Mouse (Mus musculus): Measurements from ENCODE around the gene Nhp2. TPM values are rescaled to one million over a fixed set of nuclear protein-coding genes. Genes with fewer than 3 reads are reported as not detected.

Gene Nhp2
- total and polyA plus RNA-seq, 3 experiments = 649 to 6,489 (median 739) TPM

DNA sequence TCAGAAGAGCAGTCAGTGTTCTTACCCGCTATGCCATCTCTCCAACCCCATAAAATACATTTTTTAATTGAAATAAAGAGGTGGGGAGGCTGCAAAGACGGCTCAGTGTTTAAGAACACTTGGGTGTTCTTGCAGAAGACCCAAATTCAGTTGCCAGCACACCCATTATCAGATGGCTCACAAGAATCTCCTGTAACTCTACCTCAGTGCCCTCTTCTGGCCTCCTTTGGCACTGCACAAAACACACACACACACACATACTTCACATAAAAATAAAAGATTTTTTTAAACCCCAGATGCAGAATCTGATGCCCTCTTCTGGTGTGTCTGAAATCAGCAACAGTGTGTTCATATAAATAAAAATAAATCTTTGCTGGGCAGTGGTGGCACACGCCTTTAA is 30.7 kb upstream of the Nhp2 start:
- TF ChIP-seq ZNF384 (IDR thresholded peaks at IDR 0.05; ENCODE audit: low read depth, low read length) (peak; percentile 26; the same call in 1 of the 2 replicates), GATA1 (IDR thresholded peaks at IDR 0.05; ENCODE audit: low read depth, low read length) (peak; percentile 78), TBP (IDR thresholded peaks at IDR 0.05; ENCODE audit: low read depth, low read length) (0 out of 2 replicates have a peak, but pooled peaks have one; percentile 32), USF1 (IDR thresholded peaks at IDR 0.05; ENCODE audit: low read depth, low read length) (no peak), SMC3 (IDR thresholded peaks at IDR 0.05; ENCODE audit: low read depth, low read length) (peak; percentile 20; the same call in 1 of the 2 replicates), CTCF (IDR thresholded peaks at IDR 0.05 in 2 of 3, conservative IDR thresholded peaks at IDR 0.05 in 1 of 3; ENCODE audit: control insufficient read depth in 1 of 3, insufficient read depth in 1 of 3, low read depth in 2 of 3, low read length in 3 of 3, poor library complexity in 1 of 3, severe bottlenecking in 1 of 3) (peak in 2 of 3 experiments; percentile 36 to 43; a peak in 4 of 6 replicates)
- peaks cover 21% of the 10 kb centered on the region for H3K79me2 ChIP-seq (ENCODE audit: control insufficient read depth, insufficient read depth, low read length, poor library complexity)
- no peak overlapping the region for H3K9ac ChIP-seq (ENCODE audit: control insufficient read depth, low read depth, low read length, poor library complexity, severe bottlenecking)
- no peaks in the 10 kb centered on the region; a peak in 1 of 4 replicates for H3K4me1 ChIP-seq (ENCODE audit: control insufficient read depth in 1 of 2, insufficient read depth in 2 of 2, low read length in 2 of 2)
- H3K36me3 ChIP-seq (ENCODE audit: control insufficient read depth in 1 of 2, insufficient read depth in 2 of 2, low read length in 2 of 2) = peaks cover 4 to 43% of the 10 kb centered on the region in 2 experiments
- no peak overlapping the region for H3K4me3 ChIP-seq (ENCODE audit: control insufficient read depth in 1 of 2, insufficient read depth in 1 of 2, low read depth in 2 of 2, low read length in 2 of 2)
- DNase-seq (ENCODE audit: low read depth, low spot score) = peak; percentile 73
- H3K27me3 ChIP-seq (ENCODE audit: control insufficient read depth in 1 of 2, insufficient read depth in 2 of 2, low read length in 2 of 2) = no peaks in the 10 kb centered on the region
- no peaks in the 10 kb centered on the region for H3K9me3 ChIP-seq (replicated peaks; ENCODE audit: insufficient read depth, low read length)
- no peak overlapping the region for H3K27ac ChIP-seq (ENCODE audit: control insufficient read depth, low read depth, low read length)

GRCm38 (mm10) chr11:51590002-51590401 is 29.5 kb upstream of the Nhp2 start:
- no peaks in the 10 kb centered on the region; a peak in 1 of 4 replicates for H3K4me1 ChIP-seq (ENCODE audit: control insufficient read depth in 1 of 2, insufficient read depth in 2 of 2, low read length in 2 of 2)
- peaks cover 5 to 46% of the 10 kb centered on the region in 2 experiments for H3K36me3 ChIP-seq (ENCODE audit: control insufficient read depth in 1 of 2, insufficient read depth in 2 of 2, low read length in 2 of 2)
- no peak for DNase-seq (ENCODE audit: low read depth, low spot score)
- H3K79me2 ChIP-seq (ENCODE audit: control insufficient read depth, insufficient read depth, low read length, poor library complexity) = peaks cover 14% of the 10 kb centered on the region
- H3K9ac ChIP-seq (ENCODE audit: control insufficient read depth, low read depth, low read length, poor library complexity, severe bottlenecking) = no peak overlapping the region
- TF ChIP-seq MAX (IDR thresholded peaks at IDR 0.05; ENCODE audit: low read length) (no peak), ZMIZ1 (IDR thresholded peaks at IDR 0.05; ENCODE audit: low read depth, low read length) (peak; percentile 72), ELF1 (IDR thresholded peaks at IDR 0.05; ENCODE audit: low read depth, low read length) (no peak), POLR2AphosphoS2 (IDR thresholded peaks at IDR 0.05; ENCODE audit: low read length) (peak; percentile 27; the same call in 1 of the 2 replicates), SIN3A (IDR thresholded peaks at IDR 0.05; ENCODE audit: low read length) (no peak), ZNF384 (IDR thresholded peaks at IDR 0.05; ENCODE audit: low read depth, low read length) (peak; percentile 68), MXI1 (IDR thresholded peaks at IDR 0.05; ENCODE audit: low read depth, low read length) (no peak)
- H3K27ac ChIP-seq (ENCODE audit: control insufficient read depth, low read depth, low read length) = no peak overlapping the region
- no peaks in the 10 kb centered on the region for H3K27me3 ChIP-seq (ENCODE audit: control insufficient read depth in 1 of 2, insufficient read depth in 2 of 2, low read length in 2 of 2)
- no peak overlapping the region for H3K4me3 ChIP-seq (ENCODE audit: control insufficient read depth in 1 of 2, insufficient read depth in 1 of 2, low read depth in 2 of 2, low read length in 2 of 2)
- H3K9me3 ChIP-seq (replicated peaks; ENCODE audit: insufficient read depth, low read length) = no peaks in the 10 kb centered on the region

DNA sequence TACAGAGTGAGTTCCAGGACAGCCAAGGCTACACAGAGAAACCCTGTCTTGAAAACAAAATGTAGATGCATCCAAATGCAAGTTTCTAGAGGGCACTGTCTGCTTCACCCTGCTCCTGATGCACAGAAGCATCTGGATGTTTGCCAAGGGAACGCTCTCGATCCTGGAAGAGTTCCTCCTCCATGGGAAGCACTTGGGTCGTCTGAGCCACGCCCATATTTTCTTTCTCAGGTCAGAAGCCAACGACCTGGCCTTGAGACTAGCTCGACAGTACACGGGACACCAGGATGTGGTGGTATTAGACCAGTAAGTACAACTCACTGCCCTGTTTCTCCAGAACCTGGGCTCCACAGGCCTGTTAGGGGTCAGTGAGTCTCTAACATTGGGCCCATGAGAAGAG is 28.4 kb upstream of the Nhp2 start:
- no peak overlapping the region for H3K27ac ChIP-seq (ENCODE audit: control insufficient read depth, low read depth, low read length)
- TF ChIP-seq POLR2A (IDR thresholded peaks at IDR 0.05; ENCODE audit: control insufficient read depth in 1 of 2, insufficient read depth in 1 of 2, low read depth in 1 of 2, low read length in 2 of 2, poor library complexity in 1 of 2) = peak in 1 of 2 experiments; percentile 30; a peak in 1 of 4 replicates
- no peak for TF ChIP-seq MAFK (IDR thresholded peaks at IDR 0.05; ENCODE audit: borderline replicate concordance, low read depth, low read length)

More for the DNA sequence above, 28.4 kb upstream of the Nhp2 start:
- DNase-seq (ENCODE audit: low read depth, low spot score) = peak; percentile 32
- Histone ChIP-seq H3K4me3 (ENCODE audit: control insufficient read depth in 1 of 2, insufficient read depth in 1 of 2, low read depth in 2 of 2, low read length in 2 of 2) (no peak overlapping the region), H3K79me2 (ENCODE audit: control insufficient read depth, insufficient read depth, low read length, poor library complexity) (peaks cover 4% of the 10 kb centered on the region), H3K36me3 (ENCODE audit: control insufficient read depth in 1 of 2, insufficient read depth in 2 of 2, low read length in 2 of 2) (peaks cover 14 to 48% of the 10 kb centered on the region in 2 experiments), H3K9ac (ENCODE audit: control insufficient read depth, low read depth, low read length, poor library complexity, severe bottlenecking) (no peak overlapping the region), H3K27me3 (ENCODE audit: control insufficient read depth in 1 of 2, insufficient read depth in 2 of 2, low read length in 2 of 2) (no peaks in the 10 kb centered on the region), H3K9me3 (replicated peaks; ENCODE audit: insufficient read depth, low read length) (no peaks in the 10 kb centered on the region), H3K4me1 (ENCODE audit: control insufficient read depth in 1 of 2, insufficient read depth in 2 of 2, low read length in 2 of 2) (peaks cover 0 to 2% of the 10 kb centered on the region in 2 experiments; a peak in 1 of 4 replicates)

All from MEL (cell line).